Mouse (Mus musculus) urinary bladder, adult 2 months (tissue): Measurements from ENCODE around the gene Aoah. TPM values are rescaled to one million over a fixed set of nuclear protein-coding genes. Genes with fewer than 3 reads are reported as not detected.

Experiments
- DNase-seq: peaks from one replicate; pipeline ENCODE4 v3.0.0; 2022; ENCODE audit warnings: low spot score
- polyA plus RNA-seq: library from polyadenylated mRNA; depleted of rRNA; stranded (reverse); fragments of >200 nt; gene quantifications from 2 replicates; pipeline ENCODE4 v1.2.3, GENCODE M21; 2012

The Aoah gene
- polyA plus RNA-seq, 1 experiment = 3.2 TPM

GRCm38 (mm10) chr13:20916698-20917511 lies 123.0 kb downstream of the Aoah start:
- no peak for DNase-seq

- DNase-seq = no peak
Observed at GRCm38 (mm10) chr13:20920401-20920800, 126.5 kb downstream of the Aoah start.

- no peak for DNase-seq
Observed at GRCm38 (mm10) chr13:20936016-20936415, 142.1 kb downstream of the Aoah start.

GRCm38 (mm10) chr13:20937452-20937851 lies 143.5 kb downstream of the Aoah start:
- DNase-seq = peak; percentile 27

- no peak for DNase-seq
Observed at GRCm38 (mm10) chr13:20939099-20939498, 145.2 kb downstream of the Aoah start.

GRCm38 (mm10) chr13:20940389-20940788 lies 146.5 kb downstream of the Aoah start:
- DNase-seq = no peak

- DNase-seq = no peak
Observed at GRCm38 (mm10) chr13:20941707-20942106, 147.8 kb downstream of the Aoah start.

GRCm38 (mm10) chr13:20963086-20963485 lies 169.2 kb downstream of the Aoah start:
- no peak for DNase-seq

GRCm38 (mm10) chr13:20981234-20982230 lies 187.6 kb downstream of the Aoah start:
- no peak for DNase-seq

GRCm38 (mm10) chr13:20985510-20985909 lies 191.6 kb downstream of the Aoah start:
- no peak for DNase-seq

- no peak for DNase-seq
Observed at GRCm38 (mm10) chr13:20985961-20986360, 192.0 kb downstream of the Aoah start.

GRCm38 (mm10) chr13:21005238-21005637 lies 211.3 kb downstream of the Aoah start:
- no peak for DNase-seq

- no peak for DNase-seq
Observed at GRCm38 (mm10) chr13:21005642-21006320, 211.9 kb downstream of the Aoah start.

GRCm38 (mm10) chr13:21006321-21006653 lies 212.4 kb downstream of the Aoah start:
- DNase-seq = no peak

GRCm38 (mm10) chr13:21013659-21014058 lies 219.7 kb downstream of the Aoah start:
- DNase-seq = no peak

- no peak for DNase-seq
Observed at GRCm38 (mm10) chr13:21024831-21025230, 230.9 kb downstream of the Aoah start.

GRCm38 (mm10) chr13:21033176-21033575 lies 239.3 kb downstream of the Aoah start:
- DNase-seq = no peak

- no peak for DNase-seq
Observed at GRCm38 (mm10) chr13:21035011-21035410, 241.1 kb downstream of the Aoah start.

GRCm38 (mm10) chr13:21035981-21036380 lies 242.1 kb downstream of the Aoah start:
- no peak for DNase-seq

- DNase-seq = no peak
Observed at GRCm38 (mm10) chr13:21040589-21041199, 246.8 kb downstream of the Aoah start.

GRCm38 (mm10) chr13:21050118-21050517 lies 256.2 kb downstream of the Aoah start:
- DNase-seq = no peak

- DNase-seq = no peak
Observed at GRCm38 (mm10) chr13:21066021-21066420, 272.1 kb downstream of the Aoah start.
